Mouse (Mus musculus): ENCODE results near the gene Il6. TPM values are rescaled to one million over a fixed set of nuclear protein-coding genes. Genes with fewer than 3 reads are reported as not detected.
"Not testable (repeated sequence)": the region's sequence is repeated elsewhere in the genome, so short reads cannot be mapped to it uniquely, and the experiment has no call there.

The Il6 gene
- not detected in 2 replicates for polyA plus RNA-seq (2015; fragmentation: Nextera tagmentation; extraction: Ambion mirVana)

GRCm38 (mm10) chr5:30012726-30013503 is at the start of gene Il6:
Gene Il6 (plus strand): TSS chr5:30013114.
- 65% methylated on average over 16 of the region's 16 CpGs for WGBS
- H3K27ac ChIP-seq (replicated peaks), result no peak within 1 kb of the TSS
- H3K36me3 ChIP-seq, result no peaks in the 10 kb centered on the region
- H3K4me2 ChIP-seq, result no peak within 1 kb of the TSS
- ATAC-seq (ENCODE audit: low read depth), result peak; percentile 72; the same call in 1 of the 2 replicates
- no peak within 1 kb of the TSS for H3K9ac ChIP-seq
- no peaks in the 10 kb centered on the region for H3K27me3 ChIP-seq
- no peak within 1 kb of the TSS for H3K4me3 ChIP-seq
- H3K4me1 ChIP-seq (replicated peaks), result no peaks in the 10 kb centered on the region
- H3K9me3 ChIP-seq, result no peaks in the 10 kb centered on the region

DNA sequence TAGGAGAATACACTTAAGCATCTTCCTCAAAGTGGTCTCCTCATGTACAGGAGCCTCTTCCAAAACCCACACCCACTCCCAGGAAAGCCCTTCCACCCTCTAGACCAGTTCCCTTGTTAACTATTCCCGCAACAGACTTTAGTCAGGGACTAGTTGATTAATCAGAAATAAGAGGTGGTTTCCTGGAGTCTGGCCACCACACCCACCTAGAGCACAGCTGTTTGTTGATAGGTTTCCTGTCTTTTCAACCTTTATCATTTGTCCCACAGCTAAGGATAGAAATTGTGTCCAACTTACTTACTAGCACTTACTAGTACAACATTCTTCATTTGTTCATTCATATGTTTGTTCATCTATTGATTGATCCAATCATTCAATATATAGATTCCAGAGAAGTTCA is 49.4 kb upstream of the Il6 start:
- H3K9me3 ChIP-seq, result no peaks in the 10 kb centered on the region
- no peak overlapping the region for H3K4me3 ChIP-seq
- H3K9ac ChIP-seq, result no peak overlapping the region
- no peak overlapping the region for H3K27ac ChIP-seq (replicated peaks)
- H3K27me3 ChIP-seq, result no peaks in the 10 kb centered on the region
- WGBS, result 94% methylated on average over 1 of the region's 1 CpGs
- ATAC-seq (ENCODE audit: low read depth), result no peak
- no peak overlapping the region for H3K4me2 ChIP-seq
- H3K36me3 ChIP-seq, result no peaks in the 10 kb centered on the region
- H3K4me1 ChIP-seq (replicated peaks), result no peaks in the 10 kb centered on the region

DNA sequence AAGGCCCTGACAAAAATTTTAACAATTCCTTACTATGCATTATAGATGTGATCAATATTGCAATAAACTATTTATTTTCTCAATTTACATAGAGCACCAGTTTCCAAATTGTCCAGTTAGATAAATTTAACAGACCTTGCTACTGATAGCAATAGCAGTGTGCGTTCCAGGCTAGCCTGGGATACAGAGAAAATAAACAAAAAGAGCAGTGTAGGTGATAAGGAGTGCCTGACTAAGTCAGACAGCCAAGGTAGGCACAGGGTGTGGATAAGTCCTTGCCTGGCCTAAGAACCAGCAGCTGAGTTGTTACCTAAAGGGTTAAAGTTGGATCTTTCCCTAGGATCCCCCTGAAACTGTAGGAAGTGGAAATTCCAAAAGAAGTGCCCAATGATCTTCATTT is 42.7 kb upstream of the Il6 start:
- H3K4me3 ChIP-seq, result no peak overlapping the region
- H3K36me3 ChIP-seq, result no peaks in the 10 kb centered on the region
- no peaks in the 10 kb centered on the region for H3K9me3 ChIP-seq
- H3K4me1 ChIP-seq (replicated peaks), result no peaks in the 10 kb centered on the region
- H3K27me3 ChIP-seq, result no peaks in the 10 kb centered on the region
- no peak overlapping the region for H3K27ac ChIP-seq (replicated peaks)
- 94% methylated on average over 1 of the region's 1 CpGs for WGBS
- no peak for ATAC-seq (ENCODE audit: low read depth)
- no peak overlapping the region for H3K9ac ChIP-seq
- H3K4me2 ChIP-seq, result no peak overlapping the region

GRCm38 (mm10) chr5:29972796-29973195 is 40.1 kb upstream of the Il6 start:
- no peaks in the 10 kb centered on the region for H3K27me3 ChIP-seq
- no peaks in the 10 kb centered on the region for H3K36me3 ChIP-seq
- H3K4me2 ChIP-seq, result no peak overlapping the region
- no peaks in the 10 kb centered on the region for H3K9me3 ChIP-seq
- H3K9ac ChIP-seq, result no peak overlapping the region
- no peak overlapping the region for H3K4me3 ChIP-seq
- no peaks in the 10 kb centered on the region for H3K4me1 ChIP-seq (replicated peaks)
- no peak overlapping the region for H3K27ac ChIP-seq (replicated peaks)
- no peak for ATAC-seq (ENCODE audit: low read depth)
- 91% methylated on average over 5 of the region's 5 CpGs for WGBS

GRCm38 (mm10) chr5:29973533-29973932 is 39.4 kb upstream of the Il6 start:
- no peak overlapping the region for H3K4me3 ChIP-seq
- H3K4me2 ChIP-seq, result no peak overlapping the region
- no peaks in the 10 kb centered on the region for H3K4me1 ChIP-seq (replicated peaks)
- H3K9me3 ChIP-seq, result no peaks in the 10 kb centered on the region
- no peak overlapping the region for H3K27ac ChIP-seq (replicated peaks)
- H3K36me3 ChIP-seq, result no peaks in the 10 kb centered on the region
- no peak for ATAC-seq (ENCODE audit: low read depth)
- no peaks in the 10 kb centered on the region for H3K27me3 ChIP-seq
- 67% methylated on average over 1 of the region's 1 CpGs for WGBS
- no peak overlapping the region for H3K9ac ChIP-seq

- no peak for ATAC-seq (ENCODE audit: low read depth)
- H3K9me3 ChIP-seq, result no peaks in the 10 kb centered on the region
Measured at GRCm38 (mm10) chr5:29974115-29974514, 38.8 kb upstream of the Il6 start.

DNA sequence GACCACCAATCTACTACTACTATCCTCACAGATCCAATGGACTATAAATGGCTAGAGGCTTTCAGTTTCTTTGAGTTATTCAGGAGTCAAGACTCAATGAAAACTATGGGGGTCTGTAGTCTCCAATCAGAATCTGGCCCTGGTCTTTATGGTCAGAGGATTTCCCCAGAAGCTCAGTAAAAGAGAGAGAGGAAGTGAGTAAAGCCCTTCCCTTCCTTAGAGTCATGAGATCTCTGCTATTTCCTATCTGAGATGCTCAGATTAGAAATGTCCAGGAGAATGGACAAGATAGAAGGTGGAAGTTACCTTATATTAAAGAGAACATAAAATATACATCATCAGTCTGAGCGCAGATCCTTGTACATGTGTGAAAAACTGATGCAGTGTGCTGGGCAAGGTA is 19.3 kb upstream of the Il6 start:
- ATAC-seq (ENCODE audit: low read depth), result no peak
- H3K4me3 ChIP-seq, result no peak overlapping the region
- no peaks in the 10 kb centered on the region for H3K36me3 ChIP-seq
- peaks cover 2% of the 10 kb centered on the region; the same call in 1 of the 2 replicates for H3K9me3 ChIP-seq
- no peak overlapping the region for H3K9ac ChIP-seq
- WGBS, result 97% methylated on average over 1 of the region's 1 CpGs
- H3K27me3 ChIP-seq, result no peaks in the 10 kb centered on the region
- no peak overlapping the region for H3K27ac ChIP-seq (replicated peaks)
- H3K4me2 ChIP-seq, result no peak overlapping the region
- no peaks in the 10 kb centered on the region for H3K4me1 ChIP-seq (replicated peaks)

More at GRCm38 (mm10) chr5:29974115-29974514, 38.8 kb upstream of the Il6 start:
- Histone ChIP-seq H3K4me1 (replicated peaks) (no peaks in the 10 kb centered on the region), H3K9ac (no peak overlapping the region), H3K4me3 (no peak overlapping the region), H3K4me2 (no peak overlapping the region), H3K27ac (replicated peaks) (no peak overlapping the region), H3K36me3 (no peaks in the 10 kb centered on the region), H3K27me3 (no peaks in the 10 kb centered on the region)

DNA sequence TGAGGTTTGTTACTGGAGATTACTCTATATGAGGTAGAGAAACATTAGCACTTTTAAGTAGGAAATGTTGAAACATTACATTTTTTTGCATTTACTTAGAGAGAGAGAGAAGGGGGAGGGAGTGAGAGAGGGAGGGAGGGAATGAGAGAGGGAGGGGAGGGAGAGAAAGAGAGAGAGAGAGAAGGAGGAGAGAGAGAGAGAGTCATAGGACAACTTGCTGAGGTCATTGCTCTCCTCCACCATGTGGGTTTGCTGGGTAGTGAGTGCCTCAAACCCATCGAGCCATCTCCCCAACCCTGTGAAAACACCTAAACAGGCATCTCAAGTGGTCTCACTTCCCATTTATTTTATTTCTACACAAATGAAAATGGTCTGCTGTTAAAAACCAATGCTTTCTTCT is 18.6 kb upstream of the Il6 start:
- no peaks in the 10 kb centered on the region for H3K36me3 ChIP-seq
- H3K27ac ChIP-seq (replicated peaks), result no peak overlapping the region
- H3K4me2 ChIP-seq, result no peak overlapping the region
- peaks cover 3% of the 10 kb centered on the region; the same call in 1 of the 2 replicates for H3K9me3 ChIP-seq
- H3K9ac ChIP-seq, result no peak overlapping the region
- H3K4me3 ChIP-seq, result no peak overlapping the region
- 87% methylated on average over 1 of the region's 1 CpGs for WGBS
- no peaks in the 10 kb centered on the region for H3K4me1 ChIP-seq (replicated peaks)
- no peaks in the 10 kb centered on the region for H3K27me3 ChIP-seq
- no peak for ATAC-seq (ENCODE audit: low read depth)

DNA sequence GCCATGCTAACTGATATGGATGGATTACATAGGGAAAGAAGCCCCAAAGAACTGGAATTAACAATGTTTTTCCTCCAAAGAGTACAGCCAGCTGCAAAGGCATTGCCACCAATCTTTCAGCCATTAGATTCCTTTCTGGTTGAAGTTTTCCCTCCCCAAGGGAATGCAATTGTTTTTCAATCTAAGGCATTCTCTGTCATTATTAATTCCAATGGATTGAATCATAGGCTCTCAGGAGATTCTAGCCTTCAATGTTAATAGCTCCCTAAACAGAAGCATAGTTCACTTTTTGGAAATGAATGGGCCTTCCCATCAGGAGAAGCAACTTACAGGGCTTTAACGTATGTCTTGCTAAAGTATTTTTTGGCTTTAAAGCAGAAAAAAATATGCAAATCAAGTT is 15.6 kb upstream of the Il6 start:
- no peaks in the 10 kb centered on the region for H3K27me3 ChIP-seq
- H3K4me3 ChIP-seq, result no peak overlapping the region
- no peaks in the 10 kb centered on the region for H3K4me1 ChIP-seq (replicated peaks)
- no peak for ATAC-seq (ENCODE audit: low read depth)
- H3K9ac ChIP-seq, result no peak overlapping the region
- H3K36me3 ChIP-seq, result no peaks in the 10 kb centered on the region
- WGBS, result 75% methylated on average over 1 of the region's 1 CpGs
- no peak overlapping the region for H3K27ac ChIP-seq (replicated peaks)
- H3K4me2 ChIP-seq, result no peak overlapping the region
- peaks cover 3% of the 10 kb centered on the region; the same call in 1 of the 2 replicates for H3K9me3 ChIP-seq

- ATAC-seq (ENCODE audit: low read depth), result no peak
- H3K27me3 ChIP-seq, result no peaks in the 10 kb centered on the region
- H3K9ac ChIP-seq, result no peak overlapping the region
- H3K4me3 ChIP-seq, result no peak overlapping the region
- no peaks in the 10 kb centered on the region for H3K36me3 ChIP-seq
- WGBS, result 81% methylated on average over 3 of the region's 3 CpGs
- H3K27ac ChIP-seq (replicated peaks), result no peak overlapping the region
- H3K4me1 ChIP-seq (replicated peaks), result no peaks in the 10 kb centered on the region
- H3K9me3 ChIP-seq, result peaks cover 3% of the 10 kb centered on the region; the same call in 1 of the 2 replicates
- H3K4me2 ChIP-seq, result no peak overlapping the region
Measured at GRCm38 (mm10) chr5:30000921-30001320, 12.0 kb upstream of the Il6 start.

- H3K4me2 ChIP-seq, result no peak overlapping the region
- H3K27me3 ChIP-seq, result no peaks in the 10 kb centered on the region
- H3K4me3 ChIP-seq, result no peak overlapping the region
- WGBS, result 62% methylated on average over 2 of the region's 2 CpGs
- no peaks in the 10 kb centered on the region for H3K36me3 ChIP-seq
- H3K27ac ChIP-seq (replicated peaks), result no peak overlapping the region
- H3K9ac ChIP-seq, result no peak overlapping the region
- no peaks in the 10 kb centered on the region for H3K4me1 ChIP-seq (replicated peaks)
- H3K9me3 ChIP-seq, result no peaks in the 10 kb centered on the region
- no peak for ATAC-seq (ENCODE audit: low read depth)
Measured at GRCm38 (mm10) chr5:30014580-30014979, 1.7 kb downstream of the Il6 start.

- not testable (repeated sequence) for ATAC-seq (ENCODE audit: low read depth); H3K4me2 ChIP-seq
- WGBS, result 90% methylated on average over 4 of the region's 4 CpGs
Measured at GRCm38 (mm10) chr5:30035862-30036261, 22.9 kb downstream of the Il6 start.

GRCm38 (mm10) chr5:30037111-30037510 is 24.2 kb downstream of the Il6 start:
- H3K9ac ChIP-seq; H3K4me1 ChIP-seq (replicated peaks); H3K27ac ChIP-seq (replicated peaks); H3K4me2 ChIP-seq; H3K9me3 ChIP-seq; H3K36me3 ChIP-seq; ATAC-seq (ENCODE audit: low read depth); H3K27me3 ChIP-seq; H3K4me3 ChIP-seq: not testable (repeated sequence)
- 98% methylated on average over 2 of the region's 2 CpGs for WGBS

More at GRCm38 (mm10) chr5:30035862-30036261, 22.9 kb downstream of the Il6 start:
- not testable (repeated sequence) for H3K9ac ChIP-seq; H3K4me3 ChIP-seq; H3K27ac ChIP-seq (replicated peaks); H3K4me1 ChIP-seq (replicated peaks); H3K9me3 ChIP-seq; H3K27me3 ChIP-seq; H3K36me3 ChIP-seq
